Mouse (Mus musculus): ENCODE results near the gene Sptlc2.

DNA sequence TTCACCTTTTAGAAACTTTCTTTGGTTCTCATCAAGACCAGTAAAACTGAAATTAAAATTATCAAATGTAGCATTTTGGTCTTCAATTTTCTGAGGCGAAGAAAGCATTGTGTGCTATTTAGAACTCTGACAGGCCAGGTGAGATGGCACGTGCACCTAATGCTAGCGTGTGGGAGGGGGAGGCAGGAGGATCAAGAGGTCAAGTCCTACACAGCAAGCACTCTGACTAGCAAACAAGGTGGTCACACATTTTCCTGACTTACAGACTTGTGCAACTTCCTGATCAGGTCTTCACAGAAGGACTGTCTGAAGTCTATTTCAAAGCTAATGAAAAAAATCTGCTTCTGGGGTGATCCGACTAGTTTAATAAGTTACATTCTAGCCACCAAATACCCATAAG lies 50.1 kb downstream of the Sptlc2 start:
- TF ChIP-seq EP300 (IDR thresholded peaks at IDR 0.05; ENCODE audit: low read depth): no peak
- TF ChIP-seq CTCF (IDR thresholded peaks at IDR 0.05; ENCODE audit: low read depth): no peak
